Mouse (Mus musculus): ENCODE measurements around the gene Ung.
A peak's percentile ranks its signal among the peaks of the same experiment; 100 is the strongest.

Gene Ung

GRCm38 (mm10) chr5:114130211-114130605 is at the start of gene Ung:
Ung (plus strand) TSS chr5:114130386.
- peak; percentile 89 for DNase-seq

- DNase-seq: no peak
Observed at GRCm38 (mm10) chr5:114085501-114085900, 44.7 kb upstream of the Ung start.

DNA sequence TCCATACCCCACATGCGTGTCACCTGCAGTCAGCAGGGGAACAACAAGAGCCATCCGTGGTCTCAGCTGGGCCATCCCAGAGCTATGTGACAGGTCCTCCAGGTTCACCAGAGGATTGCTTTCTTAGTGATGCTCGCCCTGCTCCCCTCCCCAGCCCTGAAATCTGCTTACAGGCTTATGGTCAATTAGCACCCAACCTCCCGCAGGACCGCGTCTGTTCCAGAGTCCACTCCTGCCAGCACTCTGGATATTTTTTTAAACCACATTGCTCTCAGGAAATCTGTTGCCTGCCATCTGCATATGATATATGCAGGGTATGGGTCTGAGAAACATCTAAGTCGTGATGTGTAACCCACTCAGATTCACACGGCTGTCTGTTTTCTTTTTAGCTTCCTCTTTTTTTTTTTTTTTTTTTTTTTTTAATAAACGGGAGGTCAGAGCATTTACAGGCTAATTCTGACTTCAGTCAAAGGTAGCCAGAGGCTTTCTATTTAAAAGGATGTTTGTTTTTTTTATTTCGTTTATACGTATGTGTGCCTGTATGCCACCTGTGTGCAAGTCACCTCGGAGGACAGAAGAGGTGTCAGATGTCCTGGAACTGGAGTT is 42.2 kb upstream of the Ung start:
- no peak for DNase-seq

DNA sequence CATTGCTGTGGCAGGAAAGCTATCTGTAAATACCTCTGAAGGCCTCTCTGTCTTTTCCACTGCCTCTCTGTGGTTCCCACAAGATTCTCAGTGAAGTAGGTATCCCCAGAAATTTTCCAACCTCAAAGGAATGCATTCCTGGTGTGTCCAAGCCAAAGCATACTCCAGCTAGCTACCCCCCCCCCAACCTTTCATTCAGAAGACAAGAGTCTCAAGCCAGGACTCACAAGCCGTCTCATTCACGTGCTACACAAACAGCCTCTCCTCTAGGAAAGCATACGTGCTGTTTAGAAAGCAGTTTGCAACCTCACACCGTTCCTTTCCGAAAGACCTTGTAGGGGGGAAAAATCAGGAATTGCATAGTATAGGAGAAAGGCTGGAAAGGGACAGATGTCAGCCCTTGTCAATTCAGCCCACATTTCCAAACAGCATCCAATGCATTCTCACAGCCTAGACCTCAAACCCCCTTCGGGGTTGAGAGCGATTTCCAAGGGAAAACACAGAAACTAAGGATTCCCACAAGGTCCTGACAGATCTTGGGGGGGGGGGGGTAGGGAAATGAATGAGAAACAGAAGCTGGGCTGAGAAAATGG is 39.7 kb upstream of the Ung start:
- DNase-seq: no peak

GRCm38 (mm10) chr5:114091057-114091807 is 39.0 kb upstream of the Ung start, which contains the start of gene Svop:
Svop (minus strand) TSS chr5:114091570.
- peak; percentile 69 for DNase-seq

- DNase-seq: peak; percentile 93
Observed at GRCm38 (mm10) chr5:114099709-114100389, 30.3 kb upstream of the Ung start.

- DNase-seq: no peak
Observed at GRCm38 (mm10) chr5:114100390-114101099, 29.6 kb upstream of the Ung start.

- DNase-seq: no peak
Observed at GRCm38 (mm10) chr5:114101873-114102272, 28.3 kb upstream of the Ung start.

GRCm38 (mm10) chr5:114102807-114103206 is 27.4 kb upstream of the Ung start:
- no peak for DNase-seq

- no peak for DNase-seq
Observed at GRCm38 (mm10) chr5:114106391-114106935, 23.7 kb upstream of the Ung start.

GRCm38 (mm10) chr5:114113334-114113733 is 16.9 kb upstream of the Ung start:
- DNase-seq: no peak

GRCm38 (mm10) chr5:114115030-114115429 is 15.2 kb upstream of the Ung start:
- no peak for DNase-seq

GRCm38 (mm10) chr5:114116586-114116985 is 13.6 kb upstream of the Ung start:
- no peak for DNase-seq

DNA sequence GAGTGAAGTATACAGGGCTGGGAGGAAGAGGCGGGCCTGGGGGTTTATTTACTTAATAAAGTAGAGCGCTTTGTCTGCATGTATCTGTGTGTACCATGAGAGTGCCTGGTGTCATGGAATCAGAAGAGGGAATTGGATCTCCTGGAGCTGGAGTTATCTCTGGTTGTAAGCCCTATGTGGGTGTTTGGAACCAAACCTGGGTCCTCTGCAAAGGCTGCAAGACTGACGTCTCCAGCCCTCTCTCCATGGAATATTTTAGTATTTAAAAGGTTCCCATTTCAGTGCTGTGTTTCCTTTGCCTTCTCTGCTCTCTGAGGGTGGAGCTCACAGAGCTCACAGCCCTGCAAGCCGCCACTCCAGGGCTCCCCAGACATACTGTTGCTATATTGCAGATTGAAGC is 10.4 kb upstream of the Ung start:
- no peak for DNase-seq

GRCm38 (mm10) chr5:114126008-114126407 is 4.2 kb upstream of the Ung start:
- no peak for DNase-seq

DNA sequence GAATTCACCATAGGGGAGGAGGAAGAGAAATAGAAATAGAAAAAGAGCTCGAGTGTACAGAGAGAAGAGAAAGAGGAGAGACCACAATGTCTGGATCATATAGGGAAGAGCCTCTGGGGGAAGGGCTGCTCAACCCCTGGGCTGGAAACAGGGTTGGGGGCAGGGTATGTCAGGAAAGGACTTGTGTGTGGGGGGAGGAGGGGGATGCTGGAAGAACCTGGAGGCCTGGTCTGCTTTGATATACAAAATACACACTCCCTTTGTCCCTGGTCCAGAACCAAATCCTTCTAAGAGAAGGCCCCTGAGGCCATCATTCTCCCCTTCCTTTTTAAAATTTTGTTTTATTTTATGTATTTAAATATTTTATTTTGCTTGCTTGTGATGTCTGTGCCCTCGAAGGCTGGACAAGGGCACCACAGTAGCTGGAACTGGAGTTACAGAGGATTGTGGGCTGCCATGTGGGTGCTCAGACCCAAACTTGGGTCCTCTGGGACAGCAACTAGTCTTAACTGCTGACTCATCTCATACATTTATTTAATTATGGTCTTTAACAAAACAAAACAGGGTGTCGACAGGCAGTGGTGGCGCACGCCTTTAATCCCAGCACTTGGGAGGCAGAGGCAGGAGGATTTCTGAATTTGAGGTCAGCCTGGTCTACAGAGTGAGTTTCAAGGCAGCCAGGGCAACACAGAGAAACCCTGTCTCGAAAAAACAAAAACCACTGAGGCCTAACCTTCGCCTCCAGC is 3.5 kb upstream of the Ung start:
- no peak for DNase-seq

DNA sequence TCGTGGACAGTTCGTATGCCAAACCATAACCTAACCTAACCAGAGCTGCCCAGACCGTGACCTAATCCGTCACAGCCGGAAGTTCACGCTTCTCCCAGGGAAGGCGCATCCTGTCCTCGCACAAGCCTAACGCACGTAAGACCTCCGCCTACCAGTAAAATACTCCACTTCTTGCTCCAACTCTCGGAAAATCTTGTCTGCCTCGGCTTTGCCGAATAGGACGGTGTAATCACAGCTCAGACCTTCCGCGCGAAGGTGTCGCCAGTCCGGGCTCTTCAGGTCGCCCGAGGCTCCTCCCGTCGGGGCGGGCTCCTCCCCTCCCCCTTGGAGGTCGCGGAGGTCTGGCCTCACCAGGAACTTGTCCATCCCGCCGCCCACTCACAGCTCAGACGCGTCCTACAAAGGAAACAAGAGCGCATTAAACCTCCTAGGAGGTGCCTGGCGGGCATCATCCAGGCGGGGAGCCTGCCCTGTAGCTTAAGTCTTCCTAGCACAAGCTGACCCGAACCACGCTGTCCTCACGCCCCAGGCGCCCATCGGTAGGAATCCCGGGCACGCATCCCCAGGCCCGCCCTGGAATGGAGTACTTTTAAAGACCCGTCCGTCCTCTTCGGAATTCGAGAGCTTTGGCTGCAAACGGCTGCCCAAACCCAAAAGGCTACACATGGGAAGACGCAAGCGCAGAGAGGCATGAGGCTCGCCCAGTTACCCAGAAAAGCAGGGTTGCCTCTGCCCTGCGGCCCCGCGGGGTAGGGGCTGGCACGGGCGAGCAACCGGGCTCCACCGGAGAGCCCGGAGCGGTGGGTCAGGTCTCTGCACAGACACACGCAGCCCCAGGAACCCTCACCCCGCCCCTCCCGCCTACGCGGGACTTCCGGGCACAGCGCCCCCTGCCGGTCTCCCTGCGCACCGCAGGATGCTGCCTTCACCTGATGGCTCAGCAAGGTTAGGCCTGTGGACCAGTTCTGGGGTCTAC is 2.5 kb upstream of the Ung start, which contains the start of gene Alkbh2:
Gene Alkbh2 (minus strand): TSS at position 845 of the 976 bp plus-strand sequence.
- DNase-seq: peak; percentile 96

GRCm38 (mm10) chr5:114129550-114130210 is 506 bp upstream of the Ung start:
- DNase-seq: no peak

DNA sequence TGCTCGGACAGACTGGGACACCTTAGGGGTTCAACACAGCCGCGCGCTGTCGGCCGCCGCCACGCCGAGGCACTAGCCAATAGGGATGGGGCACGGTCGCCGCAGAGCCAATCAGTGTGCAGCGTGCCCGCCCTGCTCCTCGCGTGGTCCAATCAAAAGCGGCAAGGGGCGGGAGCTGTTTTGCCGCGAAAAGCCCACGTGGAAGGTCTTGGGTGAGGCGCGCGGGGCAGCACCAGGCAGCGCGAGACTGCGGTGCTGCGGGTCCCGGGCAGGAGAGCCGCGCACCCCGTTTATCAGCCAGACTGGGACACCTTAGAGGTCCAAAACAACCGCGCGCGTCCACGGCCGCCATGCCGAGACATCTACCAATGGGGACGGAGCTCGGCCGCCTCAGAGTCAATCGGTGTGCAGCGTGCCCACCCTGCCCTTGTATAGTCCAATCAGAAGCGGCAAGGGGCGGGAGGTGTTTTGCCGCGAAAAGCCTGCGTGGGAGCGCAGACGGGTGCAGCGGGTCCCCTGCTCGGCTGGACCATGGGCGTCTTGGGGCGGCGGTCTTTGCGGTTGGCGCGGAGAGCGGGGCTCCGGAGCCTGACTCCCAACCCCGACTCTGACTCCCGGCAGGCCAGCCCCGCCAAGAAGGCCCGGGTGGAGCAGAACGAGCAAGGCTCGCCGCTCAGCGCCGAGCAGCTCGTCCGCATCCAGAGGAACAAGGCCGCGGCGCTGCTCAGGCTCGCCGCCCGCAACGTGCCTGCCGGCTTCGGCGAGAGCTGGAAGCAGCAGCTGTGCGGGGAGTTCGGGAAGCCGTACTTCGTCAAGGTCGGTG is 723 bp downstream of the Ung start:
- DNase-seq: peak; percentile 96

Measured in thymus, postnatal 4 days (tissue).